Mouse (Mus musculus) intestine, embryonic 14.5 days (tissue): ENCODE data around the gene Sco1. TPM values are rescaled to one million over a fixed set of nuclear protein-coding genes. Genes with fewer than 3 reads are reported as not detected.

Source experiments
- ATAC-seq: fragments of 200-750 bp; cut with Nextera tagmentation; replicated peaks from 2 replicates; pipeline ENCODE4 v1.8.0; 2017; ENCODE audit warnings: low read depth, moderate number of reproducible peaks, moderate TSS enrichment, moderate library complexity; ENCODE audit not compliant: low FRiP score, low TSS enrichment
- DNase-seq: peaks from one replicate; pipeline ENCODE4 v3.0.0-alpha.2; 2018; ENCODE audit warnings: low spot score
- H3K27ac ChIP-seq: fragments of 300-500 bp; sonication (generic); 2 replicates; pipeline ENCODE4 v1.5.1; 2014; ENCODE audit warnings: low read depth, mild to moderate bottlenecking, control low read depth
- H3K27me3 ChIP-seq: fragments of 300-500 bp; sonication (generic); replicated peaks from 2 replicates; pipeline ENCODE4 v1.6.1; 2014; ENCODE audit warnings: low read length, control low read depth; ENCODE audit not compliant: control insufficient read depth, insufficient read depth
- H3K36me3 ChIP-seq: fragments of 300-500 bp; sonication (generic); 2 replicates; pipeline ENCODE4 v1.6.1; 2014; ENCODE audit warnings: low read length, control low read depth; ENCODE audit not compliant: control insufficient read depth, insufficient read depth
- H3K4me1 ChIP-seq: fragments of 300-500 bp; sonication (generic); replicated peaks from 2 replicates; pipeline ENCODE4 v1.6.1; 2014; ENCODE audit warnings: low read length, control low read depth, mixed read lengths; ENCODE audit not compliant: control insufficient read depth, insufficient read depth
- H3K4me2 ChIP-seq: fragments of 300-500 bp; sonication (generic); 2 replicates; pipeline ENCODE4 v1.6.1; 2014; ENCODE audit warnings: low read length
- H3K4me3 ChIP-seq: fragments of 300-500 bp; sonication (generic); 2 replicates; pipeline ENCODE4 v1.5.1; 2014; ENCODE audit warnings: low read depth, low read length, control low read depth, mixed read lengths
- H3K9ac ChIP-seq: fragments of 300-500 bp; sonication (generic); 2 replicates; pipeline ENCODE4 v1.6.1; 2014; ENCODE audit warnings: mild to moderate bottlenecking, low read length
- H3K9me3 ChIP-seq: fragments of 300-500 bp; sonication (generic); 2 replicates; pipeline ENCODE4 v1.6.1; 2016; ENCODE audit warnings: low read length, control low read depth; ENCODE audit not compliant: control insufficient read depth
- WGBS: fragments of 180-500 bp; shearing (Covaris S2); extraction: QIAGEN DNeasy Blood & Tissue Kit; methylation state at CpG from one replicate; pipeline ENCODE4 v1.1.7; 2014; 5-methylcytosine and 5-hydroxymethylcytosine counted together
- polyA plus RNA-seq: library from polyadenylated mRNA; unstranded; fragments of >200 nt; fragmentation: Nextera tagmentation; extraction: Ambion mirVana; gene quantifications from 2 replicates; pipeline ENCODE4 v1.2.1, GENCODE M21; 2014

Gene Sco1
- polyA plus RNA-seq, 1 experiment from 2014 or later: 18.1 TPM

DNA sequence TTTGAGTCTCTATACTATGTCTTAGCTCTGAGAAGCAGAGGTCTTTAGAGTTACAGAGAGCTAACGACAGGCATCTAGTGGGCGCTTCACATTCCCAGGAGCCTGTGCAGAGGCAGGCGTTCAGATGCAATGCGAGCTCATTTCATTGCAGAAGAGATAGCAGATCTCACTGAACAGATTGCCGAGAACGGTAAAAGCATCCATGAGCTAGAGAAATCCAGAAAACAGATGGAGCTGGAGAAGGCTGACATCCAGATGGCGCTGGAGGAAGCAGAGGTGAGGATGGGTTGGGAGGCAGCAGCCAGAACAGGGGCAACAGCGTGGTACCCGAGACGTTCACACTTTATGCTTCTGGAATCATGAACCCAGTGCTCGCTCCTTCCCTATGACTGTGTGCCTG is 46.0 kb downstream of the Sco1 start:
- no peak for ATAC-seq
- Histone ChIP-seq H3K27ac (no peak overlapping the region), H3K4me2 (no peak overlapping the region), H3K27me3 (no peaks in the 10 kb centered on the region), H3K36me3 (no peaks in the 10 kb centered on the region), H3K4me1 (no peaks in the 10 kb centered on the region), H3K9me3 (no peaks in the 10 kb centered on the region), H3K4me3 (no peak overlapping the region), H3K9ac (no peak overlapping the region)
- 76% methylated on average over 11 of the region's 11 CpGs for WGBS
- no peak for DNase-seq

DNA sequence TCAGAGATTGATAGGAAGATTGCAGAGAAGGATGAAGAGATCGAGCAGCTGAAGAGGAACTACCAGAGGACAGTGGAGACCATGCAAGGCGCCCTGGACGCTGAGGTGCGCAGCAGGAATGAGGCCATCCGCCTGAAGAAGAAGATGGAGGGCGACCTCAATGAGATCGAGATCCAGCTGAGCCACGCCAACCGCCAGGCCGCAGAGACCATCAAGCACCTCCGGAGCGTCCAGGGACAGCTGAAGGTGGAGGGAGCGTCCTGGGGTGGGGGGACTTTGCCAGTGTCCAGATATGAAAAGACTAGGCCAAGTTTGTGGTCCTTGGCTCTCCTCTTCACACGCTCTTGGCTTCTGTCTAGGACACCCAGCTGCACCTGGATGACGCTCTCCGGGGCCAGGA is 46.8 kb downstream of the Sco1 start:
- WGBS: 96% methylated on average over 16 of the region's 16 CpGs
- H3K9ac ChIP-seq: no peak overlapping the region
- DNase-seq (no peak), ATAC-seq (no peak)
- no peaks in the 10 kb centered on the region for H3K36me3 ChIP-seq
- no peaks in the 10 kb centered on the region for H3K4me1 ChIP-seq
- H3K27me3 ChIP-seq: no peaks in the 10 kb centered on the region
- no peaks in the 10 kb centered on the region for H3K9me3 ChIP-seq
- no peak overlapping the region for H3K4me3 ChIP-seq
- H3K4me2 ChIP-seq: no peak overlapping the region
- H3K27ac ChIP-seq: no peak overlapping the region

DNA sequence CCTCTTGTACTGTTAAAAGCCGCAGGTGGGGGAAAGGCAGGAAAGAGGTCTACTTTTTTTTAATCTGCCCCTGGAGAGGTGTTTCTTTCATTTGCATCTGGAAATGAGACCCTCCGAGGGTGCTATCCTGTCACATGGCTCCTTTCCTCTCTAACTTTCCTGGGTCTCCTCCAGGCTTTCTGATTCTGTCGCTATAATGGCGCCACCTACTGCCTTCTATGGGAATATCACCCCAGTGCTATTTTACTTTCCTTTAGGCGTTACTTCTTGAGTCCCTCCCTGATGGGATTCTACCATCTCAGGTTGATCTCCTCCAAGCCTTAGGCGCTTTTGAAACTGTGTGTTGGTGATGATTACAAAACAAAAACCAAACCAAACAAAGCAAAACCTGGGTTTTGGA is 47.7 kb downstream of the Sco1 start:
- Histone ChIP-seq H3K4me3 (no peak overlapping the region), H3K9ac (no peak overlapping the region), H3K36me3 (no peaks in the 10 kb centered on the region), H3K4me2 (no peak overlapping the region), H3K27ac (no peak overlapping the region), H3K4me1 (no peaks in the 10 kb centered on the region), H3K9me3 (no peaks in the 10 kb centered on the region), H3K27me3 (no peaks in the 10 kb centered on the region)
- 29% methylated on average over 6 of the region's 6 CpGs for WGBS
- no peak for DNase-seq
- no peak for ATAC-seq

DNA sequence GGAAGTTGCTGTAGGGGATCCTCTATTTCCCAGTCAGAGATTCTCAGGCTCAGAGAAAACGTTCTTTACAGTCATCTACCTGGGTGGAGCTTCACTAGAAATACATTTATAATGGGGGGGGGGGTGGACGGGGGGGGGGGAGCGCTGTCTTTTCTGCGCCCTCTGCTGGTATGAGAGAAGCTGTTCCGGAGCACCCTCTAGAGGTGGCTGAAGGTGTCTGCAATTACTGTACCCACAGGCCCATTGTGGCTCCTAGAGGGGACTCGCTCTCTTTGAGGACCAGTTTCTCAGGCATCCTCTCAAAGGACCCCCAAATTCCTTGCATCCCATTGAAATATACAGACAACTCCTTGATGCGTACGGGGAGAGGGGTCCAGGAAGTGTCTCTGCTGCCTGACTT is 49.2 kb downstream of the Sco1 start:
- Histone ChIP-seq H3K27ac (no peak overlapping the region), H3K9me3 (no peaks in the 10 kb centered on the region), H3K4me3 (no peak overlapping the region), H3K27me3 (no peaks in the 10 kb centered on the region), H3K9ac (no peak overlapping the region), H3K4me1 (no peaks in the 10 kb centered on the region), H3K36me3 (no peaks in the 10 kb centered on the region), H3K4me2 (no peak overlapping the region)
- ATAC-seq (no peak), DNase-seq (no peak)
- WGBS: 31% methylated on average over 8 of the region's 8 CpGs

DNA sequence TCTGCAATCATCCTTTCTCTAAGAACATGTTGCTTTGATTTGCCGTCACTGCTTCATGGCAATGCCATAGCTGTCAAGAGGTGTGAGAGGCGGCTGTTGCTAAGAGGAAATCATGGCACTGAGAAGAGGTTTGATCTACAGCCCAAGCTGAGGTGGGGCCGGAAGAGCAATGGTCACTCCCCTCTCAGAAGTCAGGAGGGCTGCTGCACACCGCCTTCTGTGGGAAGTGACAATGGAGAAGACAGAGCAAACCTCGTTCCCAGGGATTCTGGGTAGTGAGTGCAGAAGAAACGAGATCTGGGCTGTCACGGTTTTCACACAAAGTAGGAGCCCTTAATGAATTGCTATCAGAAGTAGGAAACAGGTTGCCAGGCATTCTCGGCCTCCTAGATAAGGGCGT is 50.8 kb downstream of the Sco1 start:
- 76% methylated on average over 9 of the region's 9 CpGs for WGBS
- H3K9ac ChIP-seq: no peak overlapping the region
- ATAC-seq: no peak
- no peaks in the 10 kb centered on the region for H3K9me3 ChIP-seq
- no peaks in the 10 kb centered on the region for H3K27me3 ChIP-seq
- H3K4me2 ChIP-seq: no peak overlapping the region
- no peaks in the 10 kb centered on the region for H3K4me1 ChIP-seq
- H3K4me3 ChIP-seq: no peak overlapping the region
- H3K36me3 ChIP-seq: no peaks in the 10 kb centered on the region
- no peak overlapping the region for H3K27ac ChIP-seq
- no peak for DNase-seq

DNA sequence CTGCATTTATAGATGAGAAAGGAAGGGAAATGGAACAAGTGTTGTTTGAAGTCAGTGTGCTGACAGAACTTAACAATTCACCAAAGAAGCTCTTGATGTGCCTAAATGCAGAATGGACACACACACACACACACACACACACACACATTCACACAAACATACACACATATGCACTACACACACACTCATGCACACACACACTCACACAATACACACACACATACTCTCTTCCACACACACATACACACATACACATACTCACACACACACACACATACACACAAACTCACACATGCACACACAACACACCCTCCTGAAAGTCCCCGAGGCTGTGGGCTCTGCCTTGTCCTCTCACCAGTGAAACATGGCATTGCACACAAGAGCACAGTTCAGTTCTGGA is 51.8 kb downstream of the Sco1 start:
- DNase-seq (no peak), ATAC-seq (no peak)
- no peak overlapping the region for H3K27ac ChIP-seq
- H3K36me3 ChIP-seq: no peaks in the 10 kb centered on the region
- H3K27me3 ChIP-seq: no peaks in the 10 kb centered on the region
- H3K4me2 ChIP-seq: no peak overlapping the region
- no peak overlapping the region for H3K9ac ChIP-seq
- H3K4me3 ChIP-seq: no peak overlapping the region
- H3K9me3 ChIP-seq: no peaks in the 10 kb centered on the region
- 76% methylated on average over 1 of the region's 1 CpGs for WGBS
- H3K4me1 ChIP-seq: no peaks in the 10 kb centered on the region

DNA sequence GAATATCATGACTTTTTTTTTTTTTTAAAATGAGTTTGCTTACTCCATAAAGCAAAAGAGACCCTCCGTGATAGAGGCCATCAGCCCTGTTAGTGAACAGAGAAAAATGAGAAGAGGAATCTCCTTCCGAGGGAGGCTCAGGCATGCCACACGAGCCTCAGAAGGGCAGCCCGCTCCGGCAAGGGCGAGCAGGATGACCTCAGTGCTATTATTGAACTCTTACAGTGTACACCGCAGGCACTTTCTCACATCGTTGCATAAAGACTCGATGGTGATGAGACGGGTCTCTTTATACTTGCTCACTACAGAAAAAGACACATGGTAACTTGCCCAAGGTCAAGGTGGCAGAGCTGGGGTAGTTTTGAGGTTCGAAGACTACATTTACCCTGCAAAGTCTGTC is 52.2 kb downstream of the Sco1 start:
- no peak for ATAC-seq

DNA sequence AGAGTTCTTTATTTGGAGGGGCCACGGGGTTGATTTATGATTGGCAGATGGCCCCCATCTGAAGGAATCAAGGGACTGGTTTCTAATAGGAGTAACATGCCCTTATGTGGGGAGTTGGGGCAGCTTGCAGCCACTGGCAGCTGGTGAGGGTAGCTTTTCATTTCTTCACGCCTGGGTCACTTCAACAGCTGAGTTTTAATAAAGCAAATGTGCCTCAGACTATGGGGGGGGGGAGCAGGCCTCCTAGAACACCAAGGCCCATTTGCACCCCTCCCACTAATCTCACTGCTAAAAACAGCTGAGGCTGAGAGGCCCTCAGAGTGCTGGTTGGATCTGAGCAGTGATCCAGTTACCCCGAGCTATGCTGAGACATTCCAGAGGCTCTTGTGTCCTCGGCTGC is 53.2 kb downstream of the Sco1 start:
- WGBS: 59% methylated on average over 4 of the region's 4 CpGs
- Histone ChIP-seq H3K9ac (no peak overlapping the region), H3K36me3 (no peaks in the 10 kb centered on the region), H3K4me2 (no peak overlapping the region), H3K4me3 (no peak overlapping the region), H3K9me3 (no peaks in the 10 kb centered on the region), H3K27me3 (no peaks in the 10 kb centered on the region), H3K4me1 (no peaks in the 10 kb centered on the region), H3K27ac (no peak overlapping the region)
- ATAC-seq (no peak), DNase-seq (no peak)

More for the DNA sequence above, 52.2 kb downstream of the Sco1 start:
- Histone ChIP-seq H3K9me3 (no peaks in the 10 kb centered on the region), H3K27me3 (no peaks in the 10 kb centered on the region), H3K36me3 (no peaks in the 10 kb centered on the region), H3K27ac (no peak overlapping the region), H3K4me2 (no peak overlapping the region), H3K4me1 (no peaks in the 10 kb centered on the region), H3K9ac (no peak overlapping the region), H3K4me3 (no peak overlapping the region)
- 76% methylated on average over 11 of the region's 11 CpGs for WGBS
- DNase-seq: no peak

DNA sequence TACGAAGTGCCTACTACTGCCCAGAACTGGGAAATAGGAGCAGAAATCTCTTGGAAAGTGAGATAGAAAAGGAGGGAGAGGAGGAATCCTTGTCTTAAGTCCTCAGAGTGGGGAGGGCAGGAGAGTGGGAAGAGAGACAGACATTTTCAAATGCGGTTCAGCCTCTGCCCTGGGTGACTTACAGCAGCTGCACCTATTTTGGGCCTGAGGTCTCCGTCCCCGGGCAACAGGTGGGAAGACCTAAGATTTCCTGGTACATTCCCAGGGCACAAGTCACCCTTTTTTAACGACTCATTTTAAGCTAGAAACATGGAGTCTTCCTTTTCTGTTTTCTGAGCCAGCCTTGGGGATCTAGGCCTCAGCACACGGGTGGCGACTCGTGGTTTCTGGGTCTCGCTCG is 54.5 kb downstream of the Sco1 start:
- no peaks in the 10 kb centered on the region for H3K4me1 ChIP-seq
- WGBS: 89% methylated on average over 10 of the region's 10 CpGs
- no peak overlapping the region for H3K27ac ChIP-seq
- DNase-seq (no peak), ATAC-seq (no peak)
- no peak overlapping the region for H3K4me3 ChIP-seq
- no peak overlapping the region for H3K9ac ChIP-seq
- no peaks in the 10 kb centered on the region for H3K27me3 ChIP-seq
- H3K4me2 ChIP-seq: no peak overlapping the region
- no peaks in the 10 kb centered on the region for H3K9me3 ChIP-seq
- no peaks in the 10 kb centered on the region for H3K36me3 ChIP-seq
